ENCODE assay signal across 13 mouse cellular contexts in the genomic region with DNA sequence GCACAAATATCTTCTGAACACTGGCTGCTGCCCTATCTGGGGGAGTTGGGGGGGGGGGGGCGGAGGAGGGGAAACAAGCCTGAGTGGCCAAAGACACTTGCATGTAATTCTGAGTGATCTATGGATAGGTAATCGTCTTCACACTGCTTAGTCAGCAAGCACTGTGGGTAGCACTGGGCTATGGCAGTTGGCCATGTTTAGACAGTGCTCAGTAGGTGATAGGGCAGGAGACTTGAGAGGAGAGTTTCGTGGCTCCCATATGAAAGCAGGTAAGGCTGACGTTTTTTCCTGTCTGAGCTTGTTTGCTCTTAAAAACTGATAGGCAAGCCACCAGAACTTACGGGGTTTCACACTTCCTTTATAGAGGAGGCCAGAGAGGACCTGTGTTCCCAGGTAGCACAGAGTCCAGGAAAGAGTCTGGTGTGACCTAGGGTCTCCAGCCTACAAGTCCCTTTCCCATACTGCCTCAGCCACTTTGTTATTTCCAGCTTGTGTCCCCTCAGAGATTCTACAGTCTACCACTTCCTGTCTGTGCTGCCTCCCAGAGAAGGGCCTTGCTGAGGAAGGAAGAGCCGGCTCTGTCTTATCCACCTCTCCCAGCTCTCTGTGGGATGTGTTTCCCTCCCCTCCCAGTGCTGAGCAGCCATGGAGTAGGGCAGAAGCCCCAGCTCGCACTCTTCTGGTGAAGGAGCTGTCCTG. TPM values are rescaled to one million over a fixed set of nuclear protein-coding genes. Genes with fewer than 3 reads are reported as not detected.
A peak's percentile ranks its signal among the peaks of the same experiment; 100 is the strongest.
DNase-seq lines count a peak whose midpoint lies in the region; ATAC-seq and TF ChIP-seq lines count a peak whose summit lies in the region.
"Had no signal": no experiment of that assay in that cellular context is flagged by ENCODE, and none has a peak within 500 bp of the region (broad histone marks: within the 10 kb centered on the region; RNA-seq: fewer than 3 reads in every experiment).

No protein-coding gene starts in this region.

- H3K27me3 ChIP-seq in liver, postnatal 0 days (ENCODE audit: insufficient read depth, low read length): no peaks in the 10 kb centered on the region
- no peaks in the 10 kb centered on the region for H3K27me3 ChIP-seq in limb, embryonic 10.5 days (ENCODE audit: low read depth, poor library complexity, severe bottlenecking)
- H3K27me3 ChIP-seq: limb, embryonic 15.5 days had no signal

- peaks cover 6% of the 10 kb centered on the region for H3K4me1 ChIP-seq in brown adipose tissue, adult 24 weeks (ENCODE audit: control insufficient read depth, insufficient read depth, insufficient read length, low read length)
- H3K4me1 ChIP-seq in liver, postnatal 0 days (ENCODE audit: insufficient read depth): peaks cover 18% of the 10 kb centered on the region
- H3K4me1 ChIP-seq in limb, embryonic 10.5 days: no peaks in the 10 kb centered on the region
- H3K4me1 ChIP-seq: limb, embryonic 15.5 days had no signal

- H3K36me3 ChIP-seq in liver, postnatal 0 days (replicated peaks; ENCODE audit: insufficient read depth, low read length): peaks cover 5% of the 10 kb centered on the region
- H3K36me3 ChIP-seq in limb, embryonic 10.5 days: peaks cover 90% of the 10 kb centered on the region

- no peaks in the 10 kb centered on the region for H3K9me3 ChIP-seq in liver, postnatal 0 days (ENCODE audit: low read length)
- no peaks in the 10 kb centered on the region for H3K9me3 ChIP-seq in limb, embryonic 10.5 days (replicated peaks)
- H3K9me3 ChIP-seq: limb, embryonic 15.5 days had no signal

- TF ChIP-seq CTCF in liver, postnatal 0 days (IDR thresholded peaks at IDR 0.05; ENCODE audit: low read depth): no peak

- peak overlapping the region; percentile 8; the same call in 1 of the 2 replicates for H3K9ac ChIP-seq in liver, postnatal 0 days (replicated peaks)
- H3K9ac ChIP-seq: limb, embryonic 15.5 days had no signal

- DNase-seq in kidney, postnatal 25 days: peak; percentile 29 to 55
- no peak for DNase-seq in kidney, adult 18-20 months
- DNase-seq in CD4-positive helper T cell, adult 2 months (ENCODE audit: low read depth, low spot score): peak; percentile 24
- DNase-seq in liver, postnatal 0 days: peak; percentile 49
- DNase-seq in limb, embryonic 10.5 days (ENCODE audit: low spot score): no peak
- no peak for DNase-seq in MN1 (ENCODE audit: low spot score)
- DNase-seq: adrenal gland, postnatal 36 days; cerebellum, adult 11-12 months; layer of hippocampus, postnatal 36 days; thymus, postnatal 14 days had no signal

- ATAC-seq in liver, postnatal 0 days: peak; percentile 75

- no peak for TF ChIP-seq EP300 in liver, postnatal 0 days (IDR thresholded peaks at IDR 0.05; ENCODE audit: low read depth)

- WGBS in liver, postnatal 0 days (ENCODE audit: insufficient replicate concordance): 36% methylated on average over 7 of the region's 7 CpGs
- 90% methylated on average over 7 of the region's 7 CpGs for WGBS in limb, embryonic 10.5 days

- H3K27ac ChIP-seq in brown adipose tissue, adult 24 weeks (replicated peaks; ENCODE audit: low read depth, low read length): peak overlapping the region; percentile 28
- H3K27ac ChIP-seq in liver, postnatal 0 days (ENCODE audit: low read depth): peak overlapping the region; percentile 97
- H3K27ac ChIP-seq in limb, embryonic 10.5 days: no peak overlapping the region
- H3K27ac ChIP-seq: limb, embryonic 15.5 days had no signal

- H3K4me3 ChIP-seq in brown adipose tissue, adult 24 weeks (ENCODE audit: insufficient read depth, low read depth, low read length): no peak overlapping the region
- H3K4me3 ChIP-seq in liver, postnatal 0 days (ENCODE audit: low read depth, low read length): no peak overlapping the region
- no peak overlapping the region for H3K4me3 ChIP-seq in limb, embryonic 10.5 days
- H3K4me3 ChIP-seq: limb, embryonic 15.5 days had no signal

- no peak overlapping the region for H3K4me2 ChIP-seq in liver, postnatal 0 days (ENCODE audit: low read depth, low read length)
- H3K4me2 ChIP-seq: limb, embryonic 15.5 days; midbrain, embryonic 11.5 days had no signal

RNA-seq across cellular contexts. Expression of gene Rhbdd2, which starts 7.5 kb away (rescaled TPM):
- polyA plus RNA-seq in brown adipose tissue, adult 24 weeks (2012; ENCODE audit: insufficient read depth, insufficient read length, missing spikeins): 11.7 and 21.0 TPM in 2 replicates
- 22.6 and 28.3 TPM in 2 replicates for polyA plus RNA-seq in liver, postnatal 0 days (2015; fragmentation: Nextera tagmentation; extraction: Ambion mirVana)
- 61.4 and 62.5 TPM in 2 replicates for polyA plus RNA-seq in limb, embryonic 10.5 days (2016; fragmentation: Nextera tagmentation; extraction: Ambion mirVana)

RNA-seq across cellular contexts. Expression of gene Por, which starts 29.9 kb away (rescaled TPM):
- 138 and 156 TPM in 2 replicates for polyA plus RNA-seq in brown adipose tissue, adult 24 weeks (2012; ENCODE audit: insufficient read depth, insufficient read length, missing spikeins)
- polyA plus RNA-seq in liver, postnatal 0 days (2015; fragmentation: Nextera tagmentation; extraction: Ambion mirVana): 302 and 303 TPM in 2 replicates
- 166 and 179 TPM in 2 replicates for polyA plus RNA-seq in limb, embryonic 10.5 days (2016; fragmentation: Nextera tagmentation; extraction: Ambion mirVana)

Comparison
In these comparisons a context has a peak if more than half of its experiments do, and no peak if none do; other contexts are left out.
1. DNase-seq: peak in kidney, postnatal 25 days (2 of 2), CD4-positive helper T cell, adult 2 months (single experiment) and liver, postnatal 0 days (single experiment); none in kidney, adult 18-20 months (single experiment), limb, embryonic 10.5 days (single experiment) and MN1 (single experiment).